Mouse (Mus musculus) bone marrow, adult 2 months (tissue): Measurements from ENCODE around the gene Ipmk. TPM values are rescaled to one million over a fixed set of nuclear protein-coding genes. Genes with fewer than 3 reads are reported as not detected.

Experiments used
- H3K27ac ChIP-seq: fragments of 200-500 bp; 2 replicates; pipeline ENCODE4 v1.5.1; 2012; ENCODE audit warnings: low read depth, mild to moderate bottlenecking, control low read depth, inconsistent platforms, low read length; ENCODE audit not compliant: control insufficient read depth, poor library complexity, insufficient read depth
- H3K4me1 ChIP-seq: fragments of 200-500 bp; 2 replicates; pipeline ENCODE4 v1.6.1; 2011; ENCODE audit warnings: low read length; ENCODE audit not compliant: control insufficient read depth, insufficient read depth
- H3K4me3 ChIP-seq: fragments of 200-500 bp; replicated peaks from 2 replicates; pipeline ENCODE3; 2011; ENCODE audit warnings: mild to moderate bottlenecking, low read depth, low read length, control low read depth; ENCODE audit not compliant: control insufficient read depth
- CTCF ChIP-seq: fragments of 200-500 bp; IDR thresholded peaks from 2 replicates; pipeline ENCODE4 v1.5.1; 2011; ENCODE audit warnings: low read length, control low read depth; ENCODE audit not compliant: control insufficient read depth, insufficient read depth
- POLR2A ChIP-seq: fragments of 200-500 bp; IDR thresholded peaks from 2 replicates; pipeline ENCODE4 v1.6.1; 2011; ENCODE audit warnings: low read depth, mild to moderate bottlenecking, control low read depth, low read length, borderline replicate concordance; ENCODE audit not compliant: control insufficient read depth
- WGBS: fragments of 180-500 bp; shearing (Covaris S2); methylation state at CpG from one replicate; pipeline ENCODE4 v1.1.7; 2018; 5-methylcytosine and 5-hydroxymethylcytosine counted together
- polyA plus RNA-seq: library from polyadenylated mRNA; stranded (reverse); fragments of >200 nt; gene quantifications from 2 replicates; pipeline ENCODE4 v1.2.4, GENCODE M21; 2011; ENCODE audit warnings: low replicate concordance; ENCODE audit not compliant: missing spikeins, insufficient read depth, insufficient read length

Gene Ipmk
- polyA plus RNA-seq, 1 experiment: 16.2 TPM

DNA sequence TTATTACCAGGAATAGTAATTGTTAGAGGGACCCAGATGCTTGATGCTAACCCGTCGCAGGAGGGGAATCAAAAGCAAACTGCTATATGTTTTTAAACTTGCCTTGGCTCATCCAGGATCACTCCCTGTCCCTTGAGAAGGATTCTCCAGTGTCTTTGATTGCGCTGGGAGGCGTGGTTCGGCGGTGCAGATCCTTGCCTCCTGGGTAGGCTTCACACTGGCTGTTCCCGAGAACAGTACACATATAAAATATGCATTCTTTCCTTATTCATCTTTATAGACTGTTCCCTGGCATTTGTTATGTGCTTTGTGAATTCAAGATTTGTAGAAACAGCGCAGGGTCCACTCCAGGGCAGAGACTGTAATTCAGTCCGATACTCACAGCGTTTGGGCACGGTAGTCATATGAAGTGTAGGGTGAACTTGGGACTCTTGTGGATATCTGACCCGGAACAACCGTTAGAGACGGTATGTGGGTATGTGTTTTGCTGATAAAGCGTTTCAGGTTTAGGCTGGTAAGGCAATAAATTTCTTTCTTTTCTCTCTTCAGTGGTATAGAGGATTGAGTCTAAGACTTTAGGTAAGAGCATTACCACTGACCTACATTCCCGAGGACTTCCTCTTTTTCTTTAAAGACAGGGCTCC lies 1.2 kb downstream of the Ipmk start:
- H3K27ac ChIP-seq: peak overlapping the region; percentile 75
- TF ChIP-seq CTCF: no peak
- no peak for TF ChIP-seq POLR2A
- peak overlapping the region; percentile 74 for H3K4me3 ChIP-seq
- 2% methylated on average over 16 of the region's 16 CpGs for WGBS
- peaks cover 1% of the 10 kb centered on the region; the same call in 1 of the 2 replicates for H3K4me1 ChIP-seq

- H3K4me1 ChIP-seq: peaks cover 1% of the 10 kb centered on the region; the same call in 1 of the 2 replicates
- 28% methylated on average over 1 of the region's 1 CpGs for WGBS
- TF ChIP-seq POLR2A (no peak), CTCF (no peak)
- H3K4me3 ChIP-seq: peak overlapping the region; percentile 66
- H3K27ac ChIP-seq: no peak overlapping the region
These were observed 1.7 kb downstream of the Ipmk start for GRCm38 (mm10) chr10:71349290-71349689.

DNA sequence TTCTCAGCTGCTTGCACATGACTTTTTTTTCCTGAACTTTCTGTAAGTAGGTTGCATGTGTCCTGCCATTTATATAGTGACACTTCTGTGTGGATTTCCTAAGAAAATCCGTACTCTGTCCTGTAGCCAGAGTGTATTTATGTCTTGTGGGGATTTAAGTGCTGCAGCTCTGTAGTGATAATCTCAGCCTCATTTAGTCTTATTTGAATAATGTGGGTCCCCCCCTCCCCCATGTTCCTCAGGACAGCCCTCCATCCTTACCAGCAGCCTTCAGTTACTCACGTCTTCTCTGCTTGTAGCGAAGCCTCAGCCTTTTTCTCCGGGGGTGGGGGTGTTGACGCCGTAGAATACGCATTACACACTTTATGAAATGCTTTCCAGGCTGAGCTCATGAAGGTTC lies 3.7 kb downstream of the Ipmk start:
- 86% methylated on average over 7 of the region's 7 CpGs for WGBS
- TF ChIP-seq CTCF (no peak), POLR2A (no peak)
- H3K4me1 ChIP-seq: peaks cover 1% of the 10 kb centered on the region; the same call in 1 of the 2 replicates
- H3K27ac ChIP-seq: no peak overlapping the region
- no peak overlapping the region for H3K4me3 ChIP-seq

GRCm38 (mm10) chr10:71353850-71354249 lies 6.3 kb downstream of the Ipmk start:
- H3K4me1 ChIP-seq: peaks cover 1% of the 10 kb centered on the region; the same call in 1 of the 2 replicates
- 80% methylated on average over 9 of the region's 9 CpGs for WGBS
- H3K27ac ChIP-seq: no peak overlapping the region
- TF ChIP-seq CTCF: no peak
- H3K4me3 ChIP-seq: no peak overlapping the region

DNA sequence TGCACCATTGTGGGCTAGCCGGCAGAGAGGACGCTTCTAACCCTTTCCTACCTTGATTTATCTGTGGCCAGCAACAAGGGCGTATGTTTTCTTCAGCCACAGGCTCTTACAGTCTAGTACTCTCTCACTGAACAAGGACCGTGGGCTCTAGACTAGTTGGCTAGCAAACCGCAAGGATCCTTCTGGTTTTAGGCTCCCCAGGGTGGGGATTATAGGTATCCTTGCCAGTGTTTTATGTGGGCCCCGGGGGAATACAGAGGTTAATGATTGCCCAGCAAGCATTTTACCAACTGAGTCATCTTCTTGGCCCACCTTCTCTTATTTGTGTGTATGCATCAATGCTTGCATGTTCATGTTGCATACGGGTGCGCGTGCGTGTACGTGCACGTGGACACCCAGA lies 7.4 kb downstream of the Ipmk start:
- Histone ChIP-seq H3K4me3 (no peak overlapping the region), H3K4me1 (peaks cover 1% of the 10 kb centered on the region; the same call in 1 of the 2 replicates), H3K27ac (no peak overlapping the region)
- TF ChIP-seq POLR2A (no peak), CTCF (no peak)
- WGBS: 92% methylated on average over 12 of the region's 12 CpGs

- WGBS: 84% methylated on average over 7 of the region's 7 CpGs
- Histone ChIP-seq H3K4me3 (no peak overlapping the region), H3K4me1 (peaks cover 2% of the 10 kb centered on the region; the same call in 1 of the 2 replicates), H3K27ac (no peak overlapping the region)
- TF ChIP-seq CTCF: no peak
- TF ChIP-seq POLR2A: no peak
These were observed 13.5 kb downstream of the Ipmk start for GRCm38 (mm10) chr10:71361044-71361443.

- Histone ChIP-seq H3K27ac (no peak overlapping the region), H3K4me3 (no peak overlapping the region), H3K4me1 (peaks cover 2% of the 10 kb centered on the region; the same call in 1 of the 2 replicates)
- 54% methylated on average over 18 of the region's 18 CpGs for WGBS
- TF ChIP-seq POLR2A: no peak
- no peak for TF ChIP-seq CTCF
These were observed 14.4 kb downstream of the Ipmk start for GRCm38 (mm10) chr10:71361836-71362562.

DNA sequence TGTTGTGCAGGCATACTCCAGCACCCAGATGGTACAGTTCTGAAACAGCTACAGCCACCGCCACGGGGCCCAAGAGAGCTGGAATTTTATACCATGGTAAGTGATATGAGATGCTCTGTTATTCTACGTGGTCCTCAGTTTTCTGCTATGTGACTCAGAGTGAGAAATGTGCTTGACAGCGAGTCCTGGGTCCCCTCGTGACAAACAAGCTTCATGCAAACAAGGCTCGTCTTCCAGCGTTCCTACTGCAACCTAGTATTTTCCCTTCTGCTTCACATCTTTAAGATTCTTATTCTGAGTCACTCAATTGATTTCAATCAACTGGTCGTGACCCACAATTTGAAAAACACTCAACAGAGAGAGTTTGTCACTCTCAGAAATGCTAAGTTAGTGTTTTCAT lies 15.9 kb downstream of the Ipmk start:
- Histone ChIP-seq H3K27ac (no peak overlapping the region), H3K4me1 (peaks cover 2% of the 10 kb centered on the region; the same call in 1 of the 2 replicates), H3K4me3 (no peak overlapping the region)
- 88% methylated on average over 8 of the region's 8 CpGs for WGBS
- no peak for TF ChIP-seq CTCF
- TF ChIP-seq POLR2A: no peak

DNA sequence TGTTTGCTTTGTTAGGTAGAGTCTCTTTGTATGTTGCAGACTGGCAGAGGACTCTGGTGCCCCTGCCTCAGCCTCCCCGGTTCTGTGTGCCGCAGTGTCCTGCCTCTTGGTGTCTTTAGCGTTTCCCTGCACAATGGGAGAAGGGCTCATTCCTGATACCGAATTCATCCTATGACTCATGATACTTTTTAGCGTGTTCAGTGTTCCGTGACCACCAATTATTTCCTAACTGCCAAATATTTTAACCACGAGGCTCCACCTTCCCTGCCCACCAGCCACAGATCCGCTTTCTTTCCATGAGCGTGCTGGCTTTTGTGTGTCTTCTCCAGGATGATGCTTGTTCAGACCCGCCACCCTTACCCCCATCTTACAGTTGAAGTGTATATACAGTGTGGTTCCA lies 16.3 kb downstream of the Ipmk start:
- H3K4me1 ChIP-seq: peaks cover 3% of the 10 kb centered on the region; the same call in 1 of the 2 replicates
- 64% methylated on average over 10 of the region's 10 CpGs for WGBS
- H3K27ac ChIP-seq: no peak overlapping the region
- H3K4me3 ChIP-seq: no peak overlapping the region
- TF ChIP-seq POLR2A: no peak
- no peak for TF ChIP-seq CTCF
